Mouse (Mus musculus) heart, embryonic 12.5 days (tissue): Measurements from ENCODE around the gene Nek8. TPM values are rescaled to one million over a fixed set of nuclear protein-coding genes. Genes with fewer than 3 reads are reported as not detected.
A peak's percentile ranks its signal among the peaks of the same experiment; 100 is the strongest.
"Not testable (repeated sequence)": the region's sequence is repeated elsewhere in the genome, so short reads cannot be mapped to it uniquely, and the experiment has no call there.

ENCODE experiments used
- ATAC-seq: fragments of 200-750 bp; cut with Nextera tagmentation; 2 replicates; pipeline ENCODE4 v1.8.0; 2017; ENCODE audit warnings: moderate TSS enrichment, moderate library complexity; ENCODE audit not compliant: insufficient number of reproducible peaks, low FRiP score
- H3K27ac ChIP-seq: fragments of 300-500 bp; sonication (generic); 2 replicates; pipeline ENCODE4 v1.5.1; 2016; ENCODE audit warnings: mild to moderate bottlenecking, moderate library complexity; ENCODE audit not compliant: poor library complexity, severe bottlenecking
- H3K27me3 ChIP-seq: fragments of 300-500 bp; sonication (generic); replicated peaks from 2 replicates; pipeline ENCODE4 v1.6.1; 2016; ENCODE audit warnings: mild to moderate bottlenecking, moderate library complexity
- H3K36me3 ChIP-seq: fragments of 300-500 bp; sonication (generic); 2 replicates; pipeline ENCODE4 v1.6.1; 2016; ENCODE audit warnings: mild to moderate bottlenecking, moderate library complexity
- H3K4me1 ChIP-seq: fragments of 300-500 bp; sonication (generic); replicated peaks from 2 replicates; pipeline ENCODE4 v1.6.1; 2016; ENCODE audit warnings: mild to moderate bottlenecking
- H3K4me2 ChIP-seq: fragments of 300-500 bp; sonication (generic); 2 replicates; pipeline ENCODE4 v1.6.1; 2016; ENCODE audit warnings: mild to moderate bottlenecking, moderate library complexity
- H3K4me3 ChIP-seq: fragments of 300-500 bp; sonication (generic); 2 replicates; pipeline ENCODE4 v1.5.1; 2016; ENCODE audit warnings: mild to moderate bottlenecking
- H3K9ac ChIP-seq: fragments of 300-500 bp; sonication (generic); 2 replicates; pipeline ENCODE4 v1.6.1; 2016; ENCODE audit warnings: mild to moderate bottlenecking, moderate library complexity
- H3K9me3 ChIP-seq: fragments of 300-500 bp; sonication (generic); replicated peaks from 2 replicates; pipeline ENCODE4 v1.6.1; 2016; ENCODE audit warnings: mild to moderate bottlenecking, moderate library complexity
- WGBS: fragments of 180-500 bp; shearing (Covaris S2); methylation state at CpG from one replicate; pipeline ENCODE4 v1.1.7; 2016; 5-methylcytosine and 5-hydroxymethylcytosine counted together
- polyA plus RNA-seq: library from polyadenylated mRNA; unstranded; fragments of >200 nt; fragmentation: Nextera tagmentation; extraction: Ambion mirVana; gene quantifications from 2 replicates; pipeline ENCODE4 v1.2.1, GENCODE M21; 2016

Gene Nek8
- polyA plus RNA-seq, 1 experiment from 2014 or later = 12.1 TPM

DNA sequence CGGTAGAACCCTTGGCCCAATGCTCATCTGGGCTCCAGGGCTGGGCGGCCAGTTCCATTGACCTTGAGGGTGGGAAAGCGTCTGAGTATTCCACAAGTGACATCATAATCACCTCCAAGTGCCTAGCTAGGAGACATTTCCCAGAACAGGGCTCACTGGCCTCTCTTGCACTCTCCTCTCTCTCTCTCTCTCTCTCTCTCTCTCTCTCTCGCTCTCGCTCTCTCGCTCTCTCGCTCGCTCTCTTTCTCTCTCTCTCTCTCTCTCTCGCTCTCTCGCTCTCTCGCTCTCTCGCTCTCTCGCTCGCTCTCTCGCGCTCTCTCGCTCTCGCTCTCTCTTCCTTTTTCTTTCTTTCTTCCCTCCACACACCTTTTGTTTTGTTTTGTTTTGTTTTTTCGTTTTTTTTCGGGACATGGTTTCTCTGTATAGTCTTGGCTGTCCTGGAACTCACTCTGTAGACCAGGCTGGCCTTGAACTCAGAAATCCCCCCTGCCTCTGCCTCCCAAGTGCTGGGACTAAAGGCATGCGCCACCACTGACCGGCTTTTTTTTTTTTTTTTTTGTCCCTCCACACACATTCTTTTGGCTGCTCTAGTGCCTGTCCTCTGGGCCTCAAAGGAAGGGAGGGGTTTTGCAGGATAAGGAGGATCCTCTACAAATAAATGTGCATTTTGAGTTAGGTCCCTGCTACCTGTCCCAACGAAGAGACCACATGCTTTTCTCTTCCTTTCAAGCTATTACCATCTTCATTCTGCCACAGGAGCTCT, 18.8 kb upstream of the Nek8 start:
- no peaks in the 10 kb centered on the region for H3K9me3 ChIP-seq
- peaks cover 27% of the 10 kb centered on the region for H3K36me3 ChIP-seq
- peak overlapping the region; percentile 56 for H3K27ac ChIP-seq
- H3K9ac ChIP-seq = peak overlapping the region; percentile 68
- H3K4me3 ChIP-seq = peak overlapping the region; percentile 58
- peaks cover 12% of the 10 kb centered on the region for H3K4me1 ChIP-seq
- no peak for ATAC-seq
- H3K4me2 ChIP-seq = peak overlapping the region; percentile 87
- WGBS = 54% methylated on average over 23 of the region's 23 CpGs
- no peaks in the 10 kb centered on the region for H3K27me3 ChIP-seq

DNA sequence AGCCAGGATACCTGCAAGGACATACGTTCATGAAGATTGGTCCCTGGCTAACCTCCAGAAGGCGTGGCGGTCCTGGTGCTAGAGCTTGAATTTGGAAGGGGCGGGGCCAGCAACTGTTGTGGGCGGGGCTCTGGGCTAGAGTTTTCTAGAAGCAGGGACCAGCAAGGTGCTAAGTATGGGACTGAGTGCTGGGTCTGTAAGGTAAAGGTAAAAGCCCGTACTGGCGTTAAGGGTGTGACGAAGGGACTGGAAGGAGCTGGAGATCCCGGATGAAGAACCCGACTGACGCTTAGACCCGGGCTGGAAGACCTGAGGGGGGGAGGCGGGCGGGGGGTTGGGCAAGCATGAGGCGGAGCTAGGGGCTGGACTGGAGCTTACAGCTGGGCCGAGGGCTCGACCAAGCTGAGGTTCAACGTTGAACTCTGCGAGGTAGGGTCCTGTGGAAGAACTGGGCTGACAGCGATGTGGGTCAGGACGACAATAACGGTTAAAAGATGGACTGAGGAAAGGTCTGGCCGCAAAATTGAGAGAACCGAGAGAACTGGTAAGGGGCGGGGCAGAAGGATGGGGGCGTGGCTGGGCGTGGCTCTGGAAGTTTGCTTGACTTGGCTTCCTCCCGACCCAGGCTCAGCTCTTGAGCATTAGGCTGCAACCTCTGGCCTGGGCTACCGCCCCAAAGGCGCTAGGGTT, 18.1 kb upstream of the Nek8 start:
- peak overlapping the region; percentile 56 for H3K27ac ChIP-seq
- H3K36me3 ChIP-seq = peaks cover 28% of the 10 kb centered on the region
- WGBS = 3% methylated on average over 30 of the region's 30 CpGs
- peaks cover 20% of the 10 kb centered on the region for H3K4me1 ChIP-seq
- no peaks in the 10 kb centered on the region for H3K9me3 ChIP-seq
- H3K27me3 ChIP-seq = no peaks in the 10 kb centered on the region
- peak overlapping the region; percentile 58 for H3K4me3 ChIP-seq
- peak overlapping the region; percentile 87 for H3K4me2 ChIP-seq
- peak overlapping the region; percentile 68 for H3K9ac ChIP-seq
- ATAC-seq = peak; percentile 82

DNA sequence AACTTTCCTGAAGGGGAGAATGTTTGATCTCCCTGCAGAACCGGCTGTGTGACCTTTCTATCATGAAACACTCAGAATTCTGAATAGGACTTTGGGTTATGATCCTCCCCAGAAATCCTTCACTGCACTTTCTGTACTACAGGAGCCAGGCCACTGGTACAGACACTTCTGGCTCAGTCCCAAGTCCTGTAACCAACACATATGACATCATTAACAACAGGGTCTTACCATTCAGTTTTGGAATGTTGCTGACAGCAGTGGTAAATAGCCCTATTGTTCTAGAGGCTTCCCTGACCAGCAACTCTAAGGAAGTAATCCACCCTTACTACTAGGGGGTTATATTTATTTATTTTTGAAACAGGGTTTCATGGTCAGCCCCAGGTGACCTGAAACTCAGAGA, 16.6 kb upstream of the Nek8 start, which contains the start of gene Proca1:
Gene Proca1, plus strand, starts transcription at position 280 of the 400 bp plus-strand sequence.
- no peak for ATAC-seq

DNA sequence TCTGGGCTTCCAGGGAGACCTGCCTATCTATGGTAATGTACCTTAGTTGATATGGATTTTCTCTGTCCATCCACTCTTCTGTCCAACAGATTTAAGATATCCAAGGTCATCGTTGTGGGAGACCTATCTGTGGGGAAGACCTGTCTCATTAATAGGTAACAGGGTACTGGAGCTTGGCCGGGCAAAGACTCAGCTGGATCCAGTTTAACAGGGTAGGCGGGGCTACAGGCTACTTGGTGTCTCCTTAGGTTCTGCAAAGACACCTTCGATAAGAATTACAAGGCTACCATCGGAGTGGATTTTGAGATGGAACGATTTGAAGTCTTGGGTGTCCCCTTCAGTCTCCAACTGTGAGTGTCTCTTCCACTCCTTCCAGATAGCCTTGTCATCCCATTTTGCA, 13.6 kb upstream of the Nek8 start:
- peak overlapping the region; percentile 95; the same call in 1 of the 2 replicates for H3K27ac ChIP-seq
- 0 out of 2 replicates have a peak overlapping the region, but pooled peaks have one; percentile 90 for H3K9ac ChIP-seq
- H3K9me3 ChIP-seq = no peaks in the 10 kb centered on the region
- peaks cover 19% of the 10 kb centered on the region for H3K4me1 ChIP-seq
- H3K27me3 ChIP-seq = no peaks in the 10 kb centered on the region
- H3K4me3 ChIP-seq = peak overlapping the region; percentile 66
- H3K4me2 ChIP-seq = peak overlapping the region; percentile 86
- WGBS = 74% methylated on average over 6 of the region's 6 CpGs
- peaks cover 28% of the 10 kb centered on the region for H3K36me3 ChIP-seq
- ATAC-seq = no peak

More for the DNA sequence above, 16.6 kb upstream of the Nek8 start, which contains the start of gene Proca1:
- Histone ChIP-seq H3K4me1 (peaks cover 23% of the 10 kb centered on the region), H3K27ac (no peak within 1 kb of the TSS), H3K9ac (no peak within 1 kb of the TSS), H3K9me3 (no peaks in the 10 kb centered on the region), H3K4me2 (peak within 1 kb of the TSS; percentile 87), H3K36me3 (peaks cover 28% of the 10 kb centered on the region), H3K27me3 (no peaks in the 10 kb centered on the region), H3K4me3 (peak within 1 kb of the TSS; percentile 58)
- 70% methylated on average over 1 of the region's 1 CpGs for WGBS

DNA sequence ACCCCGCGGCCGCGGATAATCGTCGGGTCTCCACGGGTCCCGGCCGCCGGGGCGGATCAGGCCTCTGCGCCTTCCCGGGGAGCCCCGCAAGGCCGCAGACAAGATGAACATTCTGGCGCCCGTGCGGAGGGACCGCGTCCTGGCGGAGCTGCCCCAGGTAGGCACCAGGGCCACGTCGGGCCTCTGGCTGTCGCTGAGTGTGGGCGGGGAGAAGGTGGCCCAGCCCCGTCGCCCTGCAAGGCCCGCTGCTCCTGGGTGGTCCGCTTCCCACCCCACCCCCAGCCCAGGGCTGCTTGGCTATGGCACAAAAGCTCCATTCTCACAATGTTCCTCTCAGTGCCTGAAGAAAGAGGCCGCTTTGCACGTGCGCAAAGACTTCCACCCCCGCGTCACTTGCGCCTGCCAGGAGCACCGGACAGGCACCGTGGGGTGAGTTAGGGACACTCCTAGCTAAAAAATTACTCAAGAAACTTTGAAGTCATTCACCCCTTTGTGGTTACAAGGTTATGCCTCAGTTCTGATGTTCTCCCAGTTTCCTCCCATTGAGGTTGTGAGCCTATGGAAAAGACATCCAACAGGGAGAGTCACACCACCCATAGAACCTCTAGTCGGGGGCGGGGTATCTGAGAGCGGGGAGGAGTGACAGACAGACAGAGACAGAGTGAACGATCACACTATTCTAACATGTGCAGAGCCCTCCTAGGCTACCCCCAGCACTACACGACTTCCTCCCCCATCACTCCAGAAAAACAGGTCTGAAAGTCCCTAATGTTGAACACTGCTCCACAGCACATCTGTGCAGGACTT, 13.0 kb upstream of the Nek8 start:
- peaks cover 28% of the 10 kb centered on the region for H3K36me3 ChIP-seq
- H3K9ac ChIP-seq = peak overlapping the region; percentile 90
- peak; percentile 73 for ATAC-seq
- WGBS = under 1% methylated on average over 42 of the region's 42 CpGs
- peak overlapping the region; percentile 95 for H3K27ac ChIP-seq
- H3K9me3 ChIP-seq = no peaks in the 10 kb centered on the region
- H3K4me2 ChIP-seq = peak overlapping the region; percentile 86
- H3K4me1 ChIP-seq = peaks cover 15% of the 10 kb centered on the region
- peak overlapping the region; percentile 66 for H3K4me3 ChIP-seq
- H3K27me3 ChIP-seq = no peaks in the 10 kb centered on the region

DNA sequence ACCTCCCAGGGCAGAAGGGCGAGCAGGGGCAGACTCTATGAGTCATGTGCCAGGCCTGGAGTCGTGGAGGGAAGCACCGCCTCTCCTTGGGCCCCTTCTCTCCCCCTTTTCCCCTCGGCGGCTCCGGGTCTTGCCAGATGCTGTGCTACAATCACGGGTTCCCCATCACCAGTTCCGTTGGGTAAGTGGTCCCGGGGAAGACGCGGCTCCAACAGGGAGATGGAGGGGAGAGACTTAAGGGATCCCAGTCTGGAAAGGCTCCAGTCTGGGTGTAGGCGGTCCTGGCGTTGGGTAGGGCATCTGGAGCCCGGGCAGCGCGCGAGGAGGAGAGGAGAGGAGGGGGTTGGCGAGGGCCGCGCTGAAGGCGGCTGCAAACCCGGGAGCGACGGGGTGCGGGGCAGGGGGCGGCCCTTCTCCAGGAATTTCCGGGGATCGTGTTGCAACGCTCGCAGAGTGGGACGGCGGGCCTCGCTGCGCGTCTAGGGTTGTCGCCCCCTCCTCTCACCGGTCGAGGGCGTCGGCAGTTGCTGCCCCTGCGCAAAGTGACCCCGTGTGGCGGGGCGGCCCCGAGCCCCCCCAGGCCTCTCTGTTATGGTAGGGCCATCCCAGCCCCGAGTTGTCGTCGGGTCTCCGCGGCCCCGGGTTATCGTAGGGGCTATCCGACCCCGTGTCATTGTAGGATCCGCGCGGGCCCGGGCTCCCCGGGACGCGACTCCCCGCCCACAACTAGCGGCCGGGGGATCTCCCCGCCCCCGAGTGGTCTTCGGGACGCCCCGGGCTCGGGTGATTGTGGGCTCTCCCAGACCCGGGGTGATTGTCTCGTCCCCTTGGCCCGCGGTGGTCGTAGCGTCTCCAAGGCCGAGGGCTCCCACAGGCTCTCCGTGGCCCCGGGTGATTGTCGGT, 12.1 kb upstream of the Nek8 start, which contains the start of gene Rab34:
Gene Rab34, plus strand, starts transcription at position 100 of the 903 bp plus-strand sequence.
- Histone ChIP-seq H3K27ac (peak within 1 kb of the TSS; percentile 95), H3K4me3 (peak within 1 kb of the TSS; percentile 66), H3K9me3 (no peaks in the 10 kb centered on the region), H3K27me3 (no peaks in the 10 kb centered on the region), H3K4me2 (peak within 1 kb of the TSS; percentile 86), H3K9ac (peak within 1 kb of the TSS; percentile 90), H3K36me3 (peaks cover 28% of the 10 kb centered on the region), H3K4me1 (peaks cover 11% of the 10 kb centered on the region)
- peak; percentile 77 for ATAC-seq
- 1% methylated on average over 77 of the region's 80 CpGs for WGBS

DNA sequence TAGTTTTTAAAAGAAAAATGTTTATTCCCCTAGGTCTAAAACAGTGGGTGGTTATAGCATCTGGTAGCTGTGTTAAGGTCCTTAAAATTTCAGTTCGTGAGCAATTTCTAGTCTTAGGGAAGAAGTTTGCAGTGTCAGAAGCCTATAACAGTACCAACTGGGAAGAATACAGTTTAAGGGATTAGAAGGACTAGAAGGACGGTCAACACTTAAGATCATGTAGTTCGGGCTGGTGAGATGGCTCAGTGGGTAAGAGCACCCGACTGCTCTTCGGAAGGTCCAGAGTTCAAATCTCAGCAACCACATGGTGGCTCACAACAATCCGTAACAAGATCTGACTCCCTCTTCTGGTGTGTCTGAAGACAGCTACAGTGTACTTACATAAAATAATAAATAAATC, 8.2 kb upstream of the Nek8 start:
- WGBS = 94% methylated on average over 6 of the region's 6 CpGs
- H3K9ac ChIP-seq, H3K9me3 ChIP-seq, H3K4me2 ChIP-seq, H3K27me3 ChIP-seq, H3K27ac ChIP-seq, ATAC-seq, H3K4me3 ChIP-seq: not testable (repeated sequence)
- H3K36me3 ChIP-seq = peaks cover 26% of the 10 kb centered on the region
- H3K4me1 ChIP-seq = peaks cover 27% of the 10 kb centered on the region

DNA sequence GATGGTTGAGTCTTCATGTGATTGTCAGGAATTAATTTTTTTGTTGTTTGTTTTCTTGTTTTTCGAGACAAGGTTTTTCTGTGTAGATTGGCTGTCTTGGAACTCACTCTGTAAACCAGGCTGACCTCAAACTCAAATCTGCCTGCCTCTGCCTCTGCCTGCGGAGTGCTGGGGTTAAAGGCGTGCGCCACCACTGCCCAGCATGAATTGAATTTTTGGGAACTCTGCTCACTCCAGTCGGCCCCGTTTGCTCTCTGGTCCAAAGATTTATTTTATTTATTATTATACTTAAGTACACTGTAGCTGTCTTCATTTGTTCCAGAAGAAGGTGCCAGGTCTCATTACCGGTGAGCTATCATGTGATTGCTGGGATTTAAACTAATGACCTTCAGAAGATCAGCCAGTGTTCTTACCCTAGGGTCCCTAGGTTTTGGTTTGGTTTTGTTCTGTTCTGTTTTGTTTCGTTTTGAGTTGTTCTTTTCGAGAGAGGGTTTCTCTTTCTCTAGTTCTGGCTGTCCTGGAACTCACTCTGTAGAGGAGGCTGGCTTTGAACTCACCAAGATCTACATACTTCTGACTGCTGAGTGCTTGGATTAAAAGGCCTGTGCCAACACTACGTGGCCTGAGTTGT, 7.5 kb upstream of the Nek8 start:
- Histone ChIP-seq H3K9ac (no peak overlapping the region), H3K4me2 (peak overlapping the region; percentile 67), H3K9me3 (no peaks in the 10 kb centered on the region), H3K4me1 (peaks cover 29% of the 10 kb centered on the region), H3K27me3 (no peaks in the 10 kb centered on the region), H3K27ac (no peak overlapping the region), H3K4me3 (peak overlapping the region; percentile 95), H3K36me3 (peaks cover 30% of the 10 kb centered on the region)
- no peak for ATAC-seq
- WGBS = 51% methylated on average over 10 of the region's 10 CpGs

DNA sequence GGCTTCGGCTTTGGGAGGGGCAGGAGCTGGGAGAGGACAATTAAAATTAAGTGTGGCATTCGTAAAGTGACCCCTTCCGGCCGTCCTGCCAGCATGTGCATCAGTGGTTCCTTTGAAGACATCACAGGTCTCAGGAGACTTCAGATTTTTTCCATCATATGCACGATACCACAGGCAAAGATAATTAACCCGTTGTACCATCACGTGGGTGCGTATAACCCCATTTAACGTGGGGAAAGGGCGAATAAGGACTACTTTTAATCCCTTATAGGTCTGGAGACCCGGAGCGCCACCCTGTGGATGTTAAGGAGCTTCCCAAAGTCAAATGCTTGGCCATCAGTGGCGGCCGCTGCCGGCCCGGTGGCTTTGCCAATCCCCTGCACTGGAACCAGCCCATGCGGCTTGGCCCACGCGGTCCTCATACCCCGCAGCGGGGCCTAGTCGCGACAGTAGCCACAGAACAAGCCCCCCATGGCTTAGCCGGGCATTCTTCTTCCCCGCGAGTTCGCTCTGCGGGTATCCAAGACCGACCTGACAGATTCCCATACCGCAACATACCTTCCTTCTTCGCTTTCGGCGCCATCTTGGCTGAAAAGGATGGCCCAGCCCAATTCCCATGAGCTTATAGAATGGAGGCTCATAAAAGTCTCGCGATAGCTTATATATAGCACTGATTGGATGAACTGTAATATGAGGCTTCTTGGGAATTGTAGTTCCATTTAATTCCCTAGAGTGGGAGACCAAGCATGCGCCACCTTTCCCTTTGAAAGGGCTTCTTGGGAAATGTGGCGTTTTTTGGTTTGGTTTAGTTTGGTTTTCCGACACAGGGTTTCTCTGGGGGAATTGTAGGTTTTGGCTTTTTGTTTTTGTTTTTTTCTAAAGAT, 6.7 kb upstream of the Nek8 start, which contains the start of gene Rpl23a:
Gene Rpl23a, minus strand, starts transcription at position 624 of the 884 bp plus-strand sequence.
- peak within 1 kb of the TSS; percentile 95 for H3K4me3 ChIP-seq
- peak; percentile 87 for ATAC-seq
- peak within 1 kb of the TSS; percentile 67 for H3K4me2 ChIP-seq
- peak within 1 kb of the TSS; percentile 97 for H3K9ac ChIP-seq
- peaks cover 30% of the 10 kb centered on the region for H3K4me1 ChIP-seq
- H3K27ac ChIP-seq = peak within 1 kb of the TSS; percentile 91
- H3K27me3 ChIP-seq = no peaks in the 10 kb centered on the region
- no peaks in the 10 kb centered on the region for H3K9me3 ChIP-seq
- under 1% methylated on average over 38 of the region's 38 CpGs for whole genome bisulfite sequencing
- H3K36me3 ChIP-seq = peaks cover 30% of the 10 kb centered on the region
